Mouse (Mus musculus) intestine, embryonic 16.5 days (tissue): ENCODE measurements around the gene Fam120a. TPM values are rescaled to one million over a fixed set of nuclear protein-coding genes. Genes with fewer than 3 reads are reported as not detected.

ENCODE experiments used
- ATAC-seq: fragments of 200-750 bp; cut with Nextera tagmentation; 2 replicates; pipeline ENCODE4 v1.8.0; 2017; ENCODE audit warnings: moderate TSS enrichment, moderate library complexity
- H3K27ac ChIP-seq: fragments of 300-500 bp; sonication (generic); 2 replicates; pipeline ENCODE4 v1.5.1; 2014; ENCODE audit warnings: mild to moderate bottlenecking, low read length
- H3K27me3 ChIP-seq: fragments of 300-500 bp; sonication (generic); replicated peaks from 2 replicates; pipeline ENCODE4 v1.6.1; 2014; ENCODE audit warnings: low read length, control low read depth, mixed read lengths; ENCODE audit not compliant: control insufficient read depth, insufficient read depth
- H3K36me3 ChIP-seq: fragments of 300-500 bp; sonication (generic); 2 replicates; pipeline ENCODE4 v1.6.1; 2014; ENCODE audit warnings: low read length, control low read depth; ENCODE audit not compliant: control insufficient read depth, insufficient read depth
- H3K4me1 ChIP-seq: fragments of 300-500 bp; sonication (generic); 2 replicates; pipeline ENCODE4 v1.6.1; 2014; ENCODE audit warnings: low read length, control low read depth, mixed read lengths; ENCODE audit not compliant: control insufficient read depth, insufficient read depth
- H3K4me2 ChIP-seq: fragments of 300-500 bp; sonication (generic); 2 replicates; pipeline ENCODE4 v1.6.1; 2014; ENCODE audit warnings: low read depth, low read length, control low read depth
- H3K4me3 ChIP-seq: fragments of 300-500 bp; sonication (generic); 2 replicates; pipeline ENCODE4 v1.5.1; 2014; ENCODE audit warnings: mild to moderate bottlenecking, low read length
- H3K9ac ChIP-seq: fragments of 300-500 bp; sonication (generic); 2 replicates; pipeline ENCODE4 v1.6.1; 2014; ENCODE audit warnings: low read depth, low read length
- H3K9me3 ChIP-seq: fragments of 300-500 bp; sonication (generic); 2 replicates; pipeline ENCODE4 v1.6.1; 2016; ENCODE audit warnings: low read length, control low read depth; ENCODE audit not compliant: control insufficient read depth
- WGBS: fragments of 180-500 bp; shearing (Covaris S2); extraction: QIAGEN DNeasy Blood & Tissue Kit; methylation state at CpG from one replicate; pipeline ENCODE4 v1.1.7; 2014; 5-methylcytosine and 5-hydroxymethylcytosine counted together
- polyA plus RNA-seq: library from polyadenylated mRNA; unstranded; fragments of >200 nt; fragmentation: Nextera tagmentation; extraction: Ambion mirVana; gene quantifications from 2 replicates; pipeline ENCODE4 v1.2.1, GENCODE M21; 2015

Gene Fam120a
- polyA plus RNA-seq, 1 experiment from 2014 or later: 25.7 TPM

- peak; percentile 81 for ATAC-seq
- H3K36me3 ChIP-seq: no peaks in the 10 kb centered on the region
- no peak overlapping the region; the same call in 1 of the 2 replicates for H3K4me2 ChIP-seq
- peaks cover 15% of the 10 kb centered on the region; the same call in 1 of the 2 replicates for H3K4me1 ChIP-seq
- WGBS: 62% methylated on average over 5 of the region's 5 CpGs
- no peaks in the 10 kb centered on the region for H3K27me3 ChIP-seq
- no peak overlapping the region for H3K9ac ChIP-seq
- H3K27ac ChIP-seq: peak overlapping the region; percentile 71
- no peaks in the 10 kb centered on the region for H3K9me3 ChIP-seq
- no peak overlapping the region for H3K4me3 ChIP-seq
These were observed 125.8 kb downstream of the Fam120a start for GRCm38 (mm10) chr13:48841905-48842592.

GRCm38 (mm10) chr13:48838284-48838683 lies 129.5 kb downstream of the Fam120a start:
- WGBS: 84% methylated on average over 2 of the region's 2 CpGs
- Histone ChIP-seq H3K9ac (no peak overlapping the region), H3K4me2 (no peak overlapping the region), H3K4me1 (peaks cover 9% of the 10 kb centered on the region; the same call in 1 of the 2 replicates), H3K36me3 (no peaks in the 10 kb centered on the region), H3K4me3 (no peak overlapping the region), H3K9me3 (no peaks in the 10 kb centered on the region), H3K27ac (no peak overlapping the region), H3K27me3 (no peaks in the 10 kb centered on the region)
- ATAC-seq: no peak

- H3K4me2 ChIP-seq: no peak overlapping the region
- H3K4me1 ChIP-seq: peaks cover 7% of the 10 kb centered on the region; the same call in 1 of the 2 replicates
- no peak for ATAC-seq
- no peak overlapping the region for H3K4me3 ChIP-seq
- H3K36me3 ChIP-seq: no peaks in the 10 kb centered on the region
- H3K27me3 ChIP-seq: no peaks in the 10 kb centered on the region
- WGBS: 67% methylated on average over 6 of the region's 6 CpGs
- no peaks in the 10 kb centered on the region for H3K9me3 ChIP-seq
- no peak overlapping the region for H3K9ac ChIP-seq
- H3K27ac ChIP-seq: no peak overlapping the region
These were observed 130.3 kb downstream of the Fam120a start for GRCm38 (mm10) chr13:48837537-48837936.

- no peak overlapping the region for H3K9ac ChIP-seq
- no peaks in the 10 kb centered on the region for H3K4me1 ChIP-seq
- no peak overlapping the region for H3K27ac ChIP-seq
- no peak overlapping the region for H3K4me3 ChIP-seq
- WGBS: 77% methylated on average over 14 of the region's 14 CpGs
- H3K4me2 ChIP-seq: no peak overlapping the region
- no peaks in the 10 kb centered on the region for H3K27me3 ChIP-seq
- no peak for ATAC-seq
- H3K9me3 ChIP-seq: no peaks in the 10 kb centered on the region
- peaks cover 18% of the 10 kb centered on the region; the same call in 1 of the 2 replicates for H3K36me3 ChIP-seq
These were observed 137.1 kb downstream of the Fam120a start for GRCm38 (mm10) chr13:48830528-48831250.

GRCm38 (mm10) chr13:48829780-48830179 lies 138.0 kb downstream of the Fam120a start:
- WGBS: 80% methylated on average over 4 of the region's 4 CpGs
- peaks cover 22% of the 10 kb centered on the region; the same call in 1 of the 2 replicates for H3K36me3 ChIP-seq
- no peak overlapping the region for H3K9ac ChIP-seq
- H3K27me3 ChIP-seq: no peaks in the 10 kb centered on the region
- no peaks in the 10 kb centered on the region for H3K9me3 ChIP-seq
- no peak overlapping the region for H3K4me2 ChIP-seq
- no peaks in the 10 kb centered on the region for H3K4me1 ChIP-seq
- ATAC-seq: no peak
- H3K4me3 ChIP-seq: no peak overlapping the region
- H3K27ac ChIP-seq: no peak overlapping the region

Other genes starting within 250 kb of the Fam120a start
- 3.9 and 4.5 TPM in 2 replicates for gene Phf2, start 96.9 kb downstream of the Fam120a start, polyA plus RNA-seq
- gene Wnk2, start 180.0 kb upstream of the Fam120a start, polyA plus RNA-seq: 2.9 and 3.5 TPM in 2 replicates
- 60.0 and 63.3 TPM in 2 replicates for gene Ninj1, start 219.5 kb upstream of the Fam120a start, polyA plus RNA-seq
- 53.2 and 58.8 TPM in 2 replicates for gene Card19, start 248.0 kb upstream of the Fam120a start, polyA plus RNA-seq